ENCODE assay signal across 10 mouse cellular contexts in the genomic region with DNA sequence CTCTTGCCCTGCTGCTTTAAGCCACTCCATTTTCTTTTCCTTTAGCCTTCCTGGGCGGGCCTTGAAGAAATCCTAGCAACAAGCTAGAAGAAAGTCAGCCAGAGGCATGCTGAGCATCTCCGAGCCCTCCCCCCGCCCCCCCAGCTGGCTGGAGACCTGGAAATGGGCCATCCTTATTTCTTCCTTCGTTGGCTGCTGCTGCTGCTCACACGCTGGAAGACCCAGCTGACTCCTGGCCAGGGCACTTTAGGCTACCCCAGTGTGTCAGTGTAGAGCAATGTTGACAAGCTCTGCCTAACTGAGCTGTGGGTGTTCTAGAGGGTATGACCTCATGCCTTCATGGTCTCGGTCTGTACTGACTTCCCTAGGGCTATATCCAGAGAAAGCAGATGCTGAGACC. TPM values are rescaled to one million over a fixed set of nuclear protein-coding genes. Genes with fewer than 3 reads are reported as not detected.
DNase-seq lines count a peak whose midpoint lies in the region; ATAC-seq and TF ChIP-seq lines count a peak whose summit lies in the region.
"Had no signal": no experiment of that assay in that cellular context is flagged by ENCODE, and none has a peak within 500 bp of the region (broad histone marks: within the 10 kb centered on the region; RNA-seq: fewer than 3 reads in every experiment).

No protein-coding gene starts in this region.

- ATAC-seq in activated CD4-positive, CD25-positive, alpha-beta regulatory T cell, adult 4 months: no peak

- intact Hi-C loops in heart, postnatal 25 days (cut with DNase I): loop anchor here (5.0 kb wide), 1 partner anchor 34 kb away; no protein-coding TSS in a partner anchor

- peaks cover 2% of the 10 kb centered on the region; the same call in 1 of the 2 replicates for H3K4me1 ChIP-seq in lung, adult 2 months (ENCODE audit: control insufficient read depth, insufficient read depth, low read length)
- H3K4me1 ChIP-seq: embryonic facial prominence, embryonic 12.5 days had no signal

- no peak for TF ChIP-seq CTCF in lung, adult 2 months (IDR thresholded peaks at IDR 0.05; ENCODE audit: insufficient read depth, low read length)

- peak; percentile 7 for DNase-seq in cerebellum, adult 11-12 months
- DNase-seq in cerebellum, postnatal 36 days: no peak
- DNase-seq in lung, adult 18-20 months: peak; percentile 30 to 39
- DNase-seq in lung, adult 2 months: no peak
- peak; percentile 51 for DNase-seq in heart, postnatal 25 days (ENCODE audit: low spot score)
- peak; percentile 58 for DNase-seq in skeletal muscle tissue, adult 2 months (ENCODE audit: low read depth, low spot score)
- DNase-seq in right cerebral cortex, adult 2 months (ENCODE audit: low spot score in 2 of 2): no peak

- no peak overlapping the region for H3K4me3 ChIP-seq in lung, adult 2 months (replicated peaks; ENCODE audit: extremely low read depth, low read depth, low read length)
- H3K4me3 ChIP-seq: embryonic facial prominence, embryonic 12.5 days had no signal

- no peak for TF ChIP-seq POLR2A in lung, adult 2 months (IDR thresholded peaks at IDR 0.05; ENCODE audit: borderline replicate concordance, extremely low read depth, low read depth, low read length)

- WGBS in lung, adult 2 months: 45% methylated on average over 6 of the region's 6 CpGs

RNA-seq across cellular contexts. Expression of a gene that starts 13.1 kb away (rescaled TPM):
- polyA plus RNA-seq in lung, adult 2 months (2012; rRNA removed): 0.08 and 0.15 TPM in 2 replicates
- total RNA-seq in heart, postnatal 25 days (2021): under 1 TPM in 1 of 2 experiments, not detected in 1; 0.10 TPM
- polyA plus RNA-seq in activated CD4-positive, CD25-positive, alpha-beta regulatory T cell, adult 4 months (2017; shearing (Covaris generic)): not detected
- polyA plus RNA-seq: neural tube, embryonic 11.5 days had no signal

Comparison
In these comparisons a context has a peak if more than half of its experiments do, and no peak if none do; other contexts are left out.
1. DNase-seq: peak in cerebellum, adult 11-12 months (single experiment), lung, adult 18-20 months (2 of 2), heart, postnatal 25 days (single experiment) and skeletal muscle tissue, adult 2 months (single experiment); none in cerebellum, postnatal 36 days (0 of 2), lung, adult 2 months (single experiment) and right cerebral cortex, adult 2 months (0 of 2).